ENCODE assay signal across 23 mouse cellular contexts in genomic region chr9:84187531-84187930, GRCm38 (mm10).
DNase-seq lines count a peak whose midpoint lies in the region; ATAC-seq and TF ChIP-seq lines count a peak whose summit lies in the region.
"Had no signal": no experiment of that assay in that cellular context is flagged by ENCODE, and none has a peak within 500 bp of the region (broad histone marks: within the 10 kb centered on the region; RNA-seq: fewer than 3 reads in every experiment).

No protein-coding gene starts in this region.

- no peak overlapping the region for H3K9ac ChIP-seq in heart, embryonic 12.5 days

- DNase-seq in 3T3-L1 (ENCODE audit: low read depth, low spot score) = peak; percentile 25
- peak; percentile 2 for DNase-seq in NIH3T3 (ENCODE audit: low read depth)
- DNase-seq in Patski (ENCODE audit: low read depth, low spot score) = peak; percentile 49
- DNase-seq in urinary bladder, postnatal 36 days (ENCODE audit: low spot score in 2 of 2) = no peak
- DNase-seq in embryonic facial prominence, embryonic 10.5 days (ENCODE audit: low spot score) = no peak
- DNase-seq: adrenal gland, adult 2 months; adrenal gland, adult 8-10 months; adrenal gland, postnatal 10 days; adrenal gland, postnatal 14 days; adrenal gland, postnatal 25 days; adrenal gland, postnatal 36 days; B cell, adult 2 months; cerebellum, adult 11 months; cerebellum, adult 11-12 months; cerebellum, adult 18-20 months; cerebellum, adult 2 months; cerebellum, adult 8-10 months; cerebellum, adult 9-10 months had no signal

- no peaks in the 10 kb centered on the region for H3K27me3 ChIP-seq in Patski
- no peaks in the 10 kb centered on the region for H3K27me3 ChIP-seq in embryonic facial prominence, embryonic 10.5 days (replicated peaks; ENCODE audit: low read depth, poor library complexity, severe bottlenecking)
- no peaks in the 10 kb centered on the region for H3K27me3 ChIP-seq in heart, embryonic 12.5 days (replicated peaks)
- H3K27me3 ChIP-seq: CH12.LX had no signal

- peaks cover 4% of the 10 kb centered on the region; the same call in 1 of the 2 replicates for H3K4me1 ChIP-seq in embryonic facial prominence, embryonic 10.5 days
- H3K4me1 ChIP-seq in heart, embryonic 12.5 days (replicated peaks) = no peaks in the 10 kb centered on the region

- TF ChIP-seq CTCF in Patski (IDR thresholded peaks at IDR 0.05) = no peak

- in situ Hi-C loops in Patski (cut with MboI; ENCODE audit: low pct_unique_long_range_greater_than_20kb) = no loop called here

- ATAC-seq in Patski = peak; percentile 94
- no peak for ATAC-seq in heart, embryonic 12.5 days (ENCODE audit: insufficient number of reproducible peaks, low FRiP score)
- ATAC-seq: activated CD4-positive, CD25-positive, alpha-beta regulatory T cell, adult 4 months; CD4-positive, CD25-positive, alpha-beta regulatory T cell, adult 4 months had no signal

- no peak overlapping the region for H3K27ac ChIP-seq in embryonic facial prominence, embryonic 10.5 days (replicated peaks)
- no peak overlapping the region for H3K27ac ChIP-seq in heart, embryonic 12.5 days (ENCODE audit: poor library complexity, severe bottlenecking)

- WGBS in embryonic facial prominence, embryonic 10.5 days = 80% methylated on average over 3 of the region's 3 CpGs
- 72% methylated on average over 3 of the region's 3 CpGs for WGBS in heart, embryonic 12.5 days

- no peak overlapping the region for H3K4me2 ChIP-seq in heart, embryonic 12.5 days

- H3K4me3 ChIP-seq in embryonic facial prominence, embryonic 10.5 days = no peak overlapping the region
- H3K4me3 ChIP-seq in heart, embryonic 12.5 days = no peak overlapping the region

- POLR2A ChIA-PET in Patski (lab: Charles Lee) = interaction anchor here (1.2 kb wide), 1 partner anchor 9 kb away, joined by 3 read pairs; no protein-coding TSS in a partner anchor

- no peaks in the 10 kb centered on the region for H3K9me3 ChIP-seq in embryonic facial prominence, embryonic 10.5 days
- no peaks in the 10 kb centered on the region for H3K9me3 ChIP-seq in heart, embryonic 12.5 days (replicated peaks)
- H3K9me3 ChIP-seq: G1E had no signal

- CTCF ChIA-PET in Patski (lab: Charles Lee) = interaction anchor here (1.3 kb wide), 1 partner anchor 231 kb away, joined by 4 read pairs; no protein-coding TSS in a partner anchor

- no peaks in the 10 kb centered on the region for H3K36me3 ChIP-seq in embryonic facial prominence, embryonic 10.5 days (replicated peaks)
- H3K36me3 ChIP-seq in heart, embryonic 12.5 days = no peaks in the 10 kb centered on the region
- H3K36me3 ChIP-seq: G1E had no signal

Comparison
In these comparisons a context has a peak if more than half of its experiments do, and no peak if none do; other contexts are left out.
1. DNase-seq: peak in 3T3-L1 (single experiment), NIH3T3 (single experiment) and Patski (single experiment); none in urinary bladder, postnatal 36 days (0 of 2) and embryonic facial prominence, embryonic 10.5 days (single experiment).